Mouse (Mus musculus): ENCODE data around the gene Gm49322.

- TF ChIP-seq CTCF (IDR thresholded peaks at IDR 0.05) (no peak), POLR2A (IDR thresholded peaks at IDR 0.05; ENCODE audit: insufficient read depth, low read depth, low read length) (peak; percentile 40; the same call in 1 of the 2 replicates), EP300 (IDR thresholded peaks at IDR 0.05; ENCODE audit: insufficient read depth, low read depth, low read length) (no peak)
Measured at GRCm38 (mm10) chr10:80665016-80665380, 59.2 kb downstream of the Gm49322 start.
